Mouse (Mus musculus) midbrain, postnatal 0 days (tissue): ENCODE results near the gene Il10ra. TPM values are rescaled to one million over a fixed set of nuclear protein-coding genes. Genes with fewer than 3 reads are reported as not detected.

Experiments
- ATAC-seq: fragments of 200-750 bp; cut with Nextera tagmentation; 2 replicates; pipeline ENCODE4 v1.8.0; 2017; ENCODE audit warnings: moderate number of reproducible peaks, mild to moderate bottlenecking, moderate TSS enrichment, moderate library complexity; ENCODE audit not compliant: low FRiP score
- DNase-seq: peaks from one replicate; pipeline ENCODE4 v3.0.0-alpha.2; 2015; ENCODE audit warnings: low spot score
- H3K27ac ChIP-seq: fragments of 300-500 bp; sonication (generic); 2 replicates; pipeline ENCODE4 v1.5.1; 2014; ENCODE audit warnings: low read depth, mild to moderate bottlenecking, low read length, mixed read lengths
- H3K27me3 ChIP-seq: fragments of 300-500 bp; sonication (generic); 2 replicates; pipeline ENCODE4 v1.6.1; 2014; ENCODE audit warnings: low read length, control low read depth, mixed read lengths; ENCODE audit not compliant: insufficient read depth
- H3K36me3 ChIP-seq: fragments of 300-500 bp; sonication (generic); 2 replicates; pipeline ENCODE4 v1.6.1; 2014; ENCODE audit warnings: low read length, control low read depth, mixed read lengths; ENCODE audit not compliant: insufficient read depth
- H3K4me1 ChIP-seq: fragments of 300-500 bp; sonication (generic); 2 replicates; pipeline ENCODE4 v1.6.1; 2014; ENCODE audit warnings: mild to moderate bottlenecking, control low read depth, antibody characterized with exemption, low read length, mixed read lengths; ENCODE audit not compliant: insufficient read depth
- H3K4me2 ChIP-seq: fragments of 300-500 bp; sonication (generic); 2 replicates; pipeline ENCODE4 v1.6.1; 2014; ENCODE audit warnings: low read depth, mild to moderate bottlenecking, low read length, mixed read lengths; ENCODE audit not compliant: poor library complexity, severe bottlenecking
- H3K4me3 ChIP-seq: fragments of 300-500 bp; sonication (generic); 2 replicates; pipeline ENCODE4 v1.5.1; 2014; ENCODE audit warnings: low read depth, mild to moderate bottlenecking, low read length, moderate library complexity
- H3K9ac ChIP-seq: fragments of 300-500 bp; sonication (generic); replicated peaks from 2 replicates; pipeline ENCODE4 v1.6.1; 2014; ENCODE audit warnings: mild to moderate bottlenecking, low read length, moderate library complexity, mixed read lengths; ENCODE audit not compliant: poor library complexity, severe bottlenecking
- H3K9me3 ChIP-seq: fragments of 300-500 bp; sonication (generic); 2 replicates; pipeline ENCODE4 v1.6.1; 2016; ENCODE audit warnings: low read length, control low read depth
- CTCF ChIP-seq: IDR thresholded peaks from 2 replicates; pipeline ENCODE4 v1.5.1; 2016; ENCODE audit warnings: antibody characterized with exemption, mild to moderate bottlenecking
- WGBS: fragments of 180-500 bp; shearing (Covaris S2); extraction: QIAGEN DNeasy Blood & Tissue Kit; methylation state at CpG from one replicate; pipeline ENCODE4 v1.1.7; 2014; 5-methylcytosine and 5-hydroxymethylcytosine counted together
- polyA plus RNA-seq: library from polyadenylated mRNA; unstranded; fragments of >200 nt; fragmentation: Nextera tagmentation; extraction: Ambion mirVana; gene quantifications from 2 replicates; pipeline ENCODE4 v1.2.1, GENCODE M21; 2015
- total RNA-seq: library from RNA; depleted of rRNA; stranded (reverse); fragments of >200 nt; gene quantifications from 2 replicates; pipeline ENCODE4 v1.2.3, GENCODE M21; 2014

Il10ra gene
- total and polyA plus RNA-seq, 2 experiments from 2014 or later, result 0.81 to 1.4 TPM

GRCm38 (mm10) chr9:45301771-45302170 is 32.8 kb upstream of the Il10ra start:
- H3K4me1 ChIP-seq, result no peaks in the 10 kb centered on the region
- no peak overlapping the region for H3K4me3 ChIP-seq
- no peaks in the 10 kb centered on the region for H3K27me3 ChIP-seq
- ATAC-seq, result no peak
- H3K9ac ChIP-seq, result no peak overlapping the region
- no peaks in the 10 kb centered on the region for H3K9me3 ChIP-seq
- no peak for DNase-seq
- 93% methylated on average over 8 of the region's 8 CpGs for WGBS
- H3K36me3 ChIP-seq, result no peaks in the 10 kb centered on the region
- no peak overlapping the region for H3K27ac ChIP-seq
- TF ChIP-seq CTCF, result no peak
- H3K4me2 ChIP-seq, result no peak overlapping the region

- H3K36me3 ChIP-seq, result no peaks in the 10 kb centered on the region
- H3K9me3 ChIP-seq, result no peaks in the 10 kb centered on the region
- peak overlapping the region; percentile 35 for H3K4me2 ChIP-seq
- peak overlapping the region; percentile 1; the same call in 1 of the 2 replicates for H3K4me3 ChIP-seq
- H3K9ac ChIP-seq, result peak overlapping the region; percentile 39; the same call in 1 of the 2 replicates
- peak; percentile 95 for DNase-seq
- whole genome bisulfite sequencing, result 12% methylated on average over 20 of the region's 20 CpGs
- peak; percentile 93 for ATAC-seq
- H3K4me1 ChIP-seq, result no peaks in the 10 kb centered on the region
- peak; percentile 96 for TF ChIP-seq CTCF
- no peaks in the 10 kb centered on the region for H3K27me3 ChIP-seq
- peak overlapping the region; percentile 64 for H3K27ac ChIP-seq
Observed at GRCm38 (mm10) chr9:45300422-45301104, 31.6 kb upstream of the Il10ra start.

- peak; percentile 72 for TF ChIP-seq CTCF
- Histone ChIP-seq H3K4me1 (no peaks in the 10 kb centered on the region), H3K9me3 (no peaks in the 10 kb centered on the region), H3K4me2 (no peak overlapping the region), H3K27me3 (no peaks in the 10 kb centered on the region), H3K4me3 (no peak overlapping the region), H3K9ac (no peak overlapping the region), H3K27ac (no peak overlapping the region), H3K36me3 (no peaks in the 10 kb centered on the region)
- ATAC-seq (no peak), DNase-seq (peak; percentile 18)
- WGBS, result 83% methylated on average over 11 of the region's 11 CpGs
Observed at GRCm38 (mm10) chr9:45299231-45300006, 30.5 kb upstream of the Il10ra start.

- Histone ChIP-seq H3K9me3 (no peaks in the 10 kb centered on the region), H3K4me3 (no peak overlapping the region), H3K4me1 (no peaks in the 10 kb centered on the region), H3K4me2 (no peak overlapping the region), H3K9ac (no peak overlapping the region), H3K27me3 (no peaks in the 10 kb centered on the region), H3K36me3 (no peaks in the 10 kb centered on the region), H3K27ac (no peak overlapping the region)
- DNase-seq, result no peak
- WGBS, result 42% methylated on average over 10 of the region's 10 CpGs
- no peak for TF ChIP-seq CTCF
- no peak for ATAC-seq
Observed at GRCm38 (mm10) chr9:45294210-45295011, 25.5 kb upstream of the Il10ra start.

- Histone ChIP-seq H3K4me2 (no peak overlapping the region), H3K27me3 (no peaks in the 10 kb centered on the region), H3K9ac (no peak overlapping the region), H3K27ac (no peak overlapping the region), H3K4me3 (no peak overlapping the region), H3K36me3 (no peaks in the 10 kb centered on the region), H3K4me1 (no peaks in the 10 kb centered on the region), H3K9me3 (no peaks in the 10 kb centered on the region)
- DNase-seq, result no peak
- ATAC-seq, result no peak
- no peak for TF ChIP-seq CTCF
- 83% methylated on average over 11 of the region's 11 CpGs for WGBS
Observed at GRCm38 (mm10) chr9:45291481-45292168, 22.7 kb upstream of the Il10ra start.
